Mouse (Mus musculus) kidney, adult 2 months (tissue): ENCODE results near the gene Gm3409.

Source experiments
- CTCF ChIP-seq: fragments of 200-500 bp; conservative IDR thresholded peaks from 2 replicates; pipeline ENCODE4 v1.5.1; 2011; ENCODE audit warnings: low read depth, mild to moderate bottlenecking, control low read depth, low read length, moderate library complexity, mixed read lengths; ENCODE audit not compliant: insufficient read depth, insufficient read length
- POLR2A ChIP-seq: fragments of 200-500 bp; IDR thresholded peaks from one replicate; pipeline ENCODE4 v1.6.1; 2011; ENCODE audit warnings: low read depth, low read length, control low read depth

DNA sequence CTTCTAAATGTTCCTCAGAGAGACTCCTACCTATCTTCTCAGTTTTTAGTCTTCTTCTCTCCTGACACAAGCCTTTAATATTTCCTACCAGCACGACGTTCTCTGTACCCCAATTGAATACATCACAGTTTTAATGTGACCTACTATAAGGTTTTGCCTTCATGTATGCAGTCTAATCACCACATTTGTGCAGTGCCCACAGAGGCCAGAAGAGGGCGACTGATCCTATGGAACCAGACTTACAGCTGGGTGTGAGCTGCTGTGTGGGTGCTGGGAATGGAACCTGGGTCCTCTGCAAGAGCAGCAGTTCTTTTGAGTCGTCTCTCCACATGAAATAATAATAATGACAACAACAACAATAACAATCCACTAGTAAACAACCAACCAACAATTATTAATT, 29.6 kb downstream of the Gm3409 start:
- no peak for TF ChIP-seq POLR2A
- TF ChIP-seq CTCF, result peak; percentile 21; the same call in 1 of the 2 replicates
